Mouse (Mus musculus) liver, embryonic 14.5 days (tissue): ENCODE data around the gene Elovl5. TPM values are rescaled to one million over a fixed set of nuclear protein-coding genes. Genes with fewer than 3 reads are reported as not detected.

Source experiments
- ATAC-seq: fragments of 200-750 bp; cut with Nextera tagmentation; 2 replicates; pipeline ENCODE4 v1.8.0; 2017; ENCODE audit warnings: moderate number of reproducible peaks, mild to moderate bottlenecking, moderate library complexity; ENCODE audit not compliant: insufficient read depth
- DNase-seq, 3 experiments: peaks; one replicate each; pipeline ENCODE4 v3.0.0-alpha.2; 2012 to 2013; ENCODE audit warnings: low read depth in 3 of 3, low spot score in 3 of 3
- H3K27ac ChIP-seq: fragments of 300-500 bp; sonication (generic); 2 replicates; pipeline ENCODE4 v1.5.1; 2014; ENCODE audit warnings: moderate library complexity, mild to moderate bottlenecking, control low read depth, inconsistent platforms
- H3K27me3 ChIP-seq: fragments of 300-500 bp; sonication (generic); 2 replicates; pipeline ENCODE4 v1.6.1; 2014; ENCODE audit warnings: mild to moderate bottlenecking, low read length, moderate library complexity; ENCODE audit not compliant: control insufficient read depth, insufficient read depth
- H3K36me3 ChIP-seq: fragments of 300-500 bp; sonication (generic); replicated peaks from 2 replicates; pipeline ENCODE4 v1.6.1; 2014; ENCODE audit warnings: low read depth; ENCODE audit not compliant: control insufficient read depth, insufficient read depth
- H3K4me1 ChIP-seq, 2 experiments: fragments of 200-500 bp in 1 of 2; fragments of 300-500 bp in 1 of 2; sonication (generic) in 1 of 2; replicated peaks; 2 replicates each; pipeline ENCODE4 v1.6.1; 2012 to 2014; ENCODE audit warnings: antibody characterized with exemption in 1 of 2, inconsistent platforms in 1 of 2, low read length in 1 of 2; ENCODE audit not compliant: control insufficient read depth in 2 of 2, insufficient read depth in 2 of 2
- H3K4me2 ChIP-seq: fragments of 300-500 bp; sonication (generic); 2 replicates; pipeline ENCODE4 v1.6.1; 2014; ENCODE audit warnings: low read depth, mild to moderate bottlenecking, control low read depth, moderate library complexity
- H3K4me3 ChIP-seq, 2 experiments: fragments of 200-500 bp in 1 of 2; fragments of 300-500 bp in 1 of 2; sonication (generic) in 1 of 2; 2 replicates each; pipeline ENCODE4 v1.5.1; 2012 to 2014; ENCODE audit warnings: low read depth in 2 of 2, low read length in 2 of 2, mild to moderate bottlenecking in 2 of 2, control low read depth in 1 of 2, inconsistent platforms in 1 of 2, moderate library complexity in 1 of 2; ENCODE audit not compliant: insufficient read depth in 1 of 2
- H3K9ac ChIP-seq: fragments of 300-500 bp; sonication (generic); replicated peaks from 2 replicates; pipeline ENCODE4 v1.6.1; 2014; ENCODE audit warnings: mild to moderate bottlenecking, control low read depth, moderate library complexity
- H3K9me3 ChIP-seq: fragments of 300-500 bp; sonication (generic); 2 replicates; pipeline ENCODE4 v1.6.1; 2016; ENCODE audit warnings: low read length, mixed read lengths; ENCODE audit not compliant: control insufficient read depth
- CTCF ChIP-seq: IDR thresholded peaks from 2 replicates; pipeline ENCODE4 v1.5.1; 2016; ENCODE audit warnings: antibody characterized with exemption, low read depth, control low read depth
- EP300 ChIP-seq: IDR thresholded peaks from 2 replicates; pipeline ENCODE4 v1.6.1; 2016; ENCODE audit warnings: antibody characterized with exemption, low read depth
- WGBS: fragments of 180-500 bp; shearing (Covaris S2); extraction: QIAGEN DNeasy Blood & Tissue Kit; methylation state at CpG from one replicate; pipeline ENCODE4 v1.1.7; 2014; ENCODE audit not compliant: insufficient replicate concordance; 5-methylcytosine and 5-hydroxymethylcytosine counted together
- polyA plus RNA-seq, 2 experiments: library from polyadenylated mRNA; depleted of rRNA in 1 of 2; stranded (reverse) in 1 of 2; unstranded in 1 of 2; fragments of >200 nt; fragmentation: Nextera tagmentation in 1 of 2; extraction: Ambion mirVana in 1 of 2; gene quantifications; 2 replicates each; pipeline versions ENCODE4 v1.2.1 to v1.2.3; 2012 to 2014

Elovl5 gene
- polyA plus RNA-seq, 2 experiments: 10.5 to 19.3 TPM

GRCm38 (mm10) chr9:77966861-77967260 is 49.7 kb downstream of the Elovl5 start:
- Histone ChIP-seq H3K4me2 (no peak overlapping the region), H3K27me3 (no peaks in the 10 kb centered on the region), H3K4me1 (no peaks in the 10 kb centered on the region; a peak in 1 of 4 replicates), H3K36me3 (no peaks in the 10 kb centered on the region), H3K27ac (no peak overlapping the region), H3K4me3 (no peak overlapping the region), H3K9ac (no peak overlapping the region), H3K9me3 (no peaks in the 10 kb centered on the region)
- DNase-seq: no peak
- no peak for ATAC-seq
- 77% methylated on average over 7 of the region's 7 CpGs for WGBS
- TF ChIP-seq EP300 (no peak), CTCF (no peak)

- H3K9me3 ChIP-seq: no peaks in the 10 kb centered on the region
- no peak overlapping the region for H3K9ac ChIP-seq
- no peak overlapping the region for H3K4me2 ChIP-seq
- H3K4me1 ChIP-seq: peaks cover 5% of the 10 kb centered on the region in 2 experiments; a peak in 3 of 4 replicates
- H3K27me3 ChIP-seq: no peaks in the 10 kb centered on the region
- no peaks in the 10 kb centered on the region for H3K36me3 ChIP-seq
- 79% methylated on average over 12 of the region's 12 CpGs for WGBS
- no peak for ATAC-seq
- no peak overlapping the region for H3K27ac ChIP-seq
- H3K4me3 ChIP-seq: no peak overlapping the region
- no peak for DNase-seq
- TF ChIP-seq EP300: no peak
- no peak for TF ChIP-seq CTCF
Measured at GRCm38 (mm10) chr9:77967584-77968163, 50.5 kb downstream of the Elovl5 start.

- TF ChIP-seq CTCF (no peak), EP300 (no peak)
- no peak for DNase-seq
- Histone ChIP-seq H3K4me1 (peaks cover 5% of the 10 kb centered on the region in 2 experiments; a peak in 3 of 4 replicates), H3K4me3 (no peak overlapping the region), H3K9me3 (no peaks in the 10 kb centered on the region), H3K4me2 (no peak overlapping the region), H3K27me3 (no peaks in the 10 kb centered on the region), H3K36me3 (no peaks in the 10 kb centered on the region), H3K27ac (no peak overlapping the region), H3K9ac (no peak overlapping the region)
- WGBS: 66% methylated on average over 6 of the region's 6 CpGs
- no peak for ATAC-seq
Measured at GRCm38 (mm10) chr9:77969192-77969953, 52.2 kb downstream of the Elovl5 start.

DNA sequence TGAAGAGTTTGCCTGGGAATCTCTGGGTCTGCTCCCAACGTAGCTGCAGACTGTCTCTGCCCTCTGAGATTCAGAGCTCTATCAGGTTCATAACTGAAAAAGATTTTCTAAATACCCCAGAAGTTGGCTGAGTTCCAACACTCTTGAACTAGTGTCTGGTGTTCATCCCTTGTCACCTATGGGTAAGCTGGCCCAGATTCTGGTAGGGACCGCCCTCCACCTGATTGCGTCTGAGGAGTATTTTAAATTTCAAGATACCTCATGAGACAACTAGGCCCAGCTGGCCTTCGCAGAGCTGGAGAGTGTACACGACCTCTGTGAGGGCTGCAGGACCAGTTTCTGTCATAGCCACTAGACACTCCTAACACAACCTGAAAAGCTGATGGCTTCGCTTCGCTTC is 61.8 kb downstream of the Elovl5 start:
- Histone ChIP-seq H3K27me3 (no peaks in the 10 kb centered on the region), H3K4me2 (no peak overlapping the region), H3K9me3 (no peaks in the 10 kb centered on the region), H3K9ac (no peak overlapping the region), H3K4me1 (peaks cover 7 to 11% of the 10 kb centered on the region in 2 experiments), H3K36me3 (no peaks in the 10 kb centered on the region; the same call in 1 of the 2 replicates), H3K4me3 (no peak overlapping the region), H3K27ac (no peak overlapping the region)
- no peak for TF ChIP-seq EP300
- TF ChIP-seq CTCF: no peak
- no peak for ATAC-seq
- WGBS: 80% methylated on average over 7 of the region's 7 CpGs
- no peak for DNase-seq

DNA sequence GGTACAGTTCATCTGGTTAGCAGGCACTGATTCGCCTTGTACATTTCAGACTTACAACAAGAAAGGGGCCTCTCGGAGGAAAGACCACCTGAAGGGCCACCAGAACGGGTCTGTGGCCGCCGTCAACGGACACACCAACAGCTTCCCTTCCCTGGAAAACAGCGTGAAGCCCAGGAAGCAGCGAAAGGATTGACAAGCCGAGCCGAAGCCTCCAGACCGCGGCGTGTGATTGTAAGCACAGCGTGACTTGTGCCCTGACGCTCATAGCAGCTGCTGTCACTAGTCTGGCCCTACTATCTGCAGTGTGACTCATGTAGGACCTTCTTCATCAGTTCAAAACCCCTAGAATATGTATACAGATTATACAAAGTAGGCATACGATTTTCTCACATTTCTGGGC is 65.5 kb downstream of the Elovl5 start:
- H3K4me1 ChIP-seq: peaks cover 7 to 13% of the 10 kb centered on the region in 2 experiments
- H3K9me3 ChIP-seq: no peaks in the 10 kb centered on the region
- DNase-seq (no peak), ATAC-seq (no peak)
- no peak for TF ChIP-seq CTCF
- no peak for TF ChIP-seq EP300
- no peak overlapping the region for H3K4me2 ChIP-seq
- WGBS: 84% methylated on average over 16 of the region's 16 CpGs
- no peaks in the 10 kb centered on the region for H3K27me3 ChIP-seq
- H3K27ac ChIP-seq: no peak overlapping the region
- H3K4me3 ChIP-seq: no peak overlapping the region
- no peaks in the 10 kb centered on the region; the same call in 1 of the 2 replicates for H3K36me3 ChIP-seq
- no peak overlapping the region for H3K9ac ChIP-seq
